Mouse (Mus musculus): ENCODE measurements around the gene Rragd.
"Not testable (repeated sequence)": the region's sequence is repeated elsewhere in the genome, so short reads cannot be mapped to it uniquely, and the experiment has no call there.

Gene Rragd

GRCm38 (mm10) chr4:32982716-32983175, at the start of gene Rragd:
Rragd (plus strand) TSS chr4:32983037.
- peak in 1 of 2 experiments; percentile 65 for DNase-seq (ENCODE audit: low spot score in 2 of 2)

GRCm38 (mm10) chr4:32936762-32937341, 46.0 kb upstream of the Rragd start:
- DNase-seq (ENCODE audit: low spot score in 2 of 2) = no peak

- peak in 1 of 2 experiments; percentile 31 for DNase-seq (ENCODE audit: low spot score in 2 of 2)
Observed at GRCm38 (mm10) chr4:32939521-32939920, 43.3 kb upstream of the Rragd start.

- DNase-seq (ENCODE audit: low spot score in 2 of 2) = no peak
Observed at GRCm38 (mm10) chr4:32939964-32940363, 42.9 kb upstream of the Rragd start.

GRCm38 (mm10) chr4:32940984-32941383, 41.9 kb upstream of the Rragd start:
- no peak for DNase-seq (ENCODE audit: low spot score in 2 of 2)

- no peak for DNase-seq (ENCODE audit: low spot score in 2 of 2)
Observed at GRCm38 (mm10) chr4:32947631-32948030, 35.2 kb upstream of the Rragd start.

GRCm38 (mm10) chr4:32948696-32949095, 34.1 kb upstream of the Rragd start:
- DNase-seq (ENCODE audit: low spot score in 2 of 2) = no peak

GRCm38 (mm10) chr4:32950356-32951034, 32.3 kb upstream of the Rragd start, which contains the start of gene Ankrd6:
Ankrd6 (minus strand) TSS chr4:32950841.
- DNase-seq (ENCODE audit: low spot score in 2 of 2) = peak in 1 of 2 experiments; percentile 81

GRCm38 (mm10) chr4:32951035-32951940, 31.5 kb upstream of the Rragd start:
- no peak for DNase-seq (ENCODE audit: low spot score in 2 of 2)

- DNase-seq (ENCODE audit: low spot score in 2 of 2) = no peak
Observed at GRCm38 (mm10) chr4:32952681-32953080, 30.2 kb upstream of the Rragd start.

GRCm38 (mm10) chr4:32956423-32956822, 26.4 kb upstream of the Rragd start:
- no peak for DNase-seq (ENCODE audit: low spot score in 2 of 2)

GRCm38 (mm10) chr4:32961394-32961793, 21.4 kb upstream of the Rragd start:
- DNase-seq (ENCODE audit: low spot score in 2 of 2) = no peak

GRCm38 (mm10) chr4:32964619-32965018, 18.2 kb upstream of the Rragd start:
- not testable (repeated sequence) for DNase-seq (ENCODE audit: low spot score in 2 of 2)

GRCm38 (mm10) chr4:32977331-32977730, 5.5 kb upstream of the Rragd start:
- no peak for DNase-seq (ENCODE audit: low spot score in 2 of 2)

GRCm38 (mm10) chr4:32980061-32980460, 2.8 kb upstream of the Rragd start:
- DNase-seq (ENCODE audit: low spot score in 2 of 2) = no peak

GRCm38 (mm10) chr4:32981617-32982016, 1.2 kb upstream of the Rragd start:
- DNase-seq (ENCODE audit: low spot score in 2 of 2) = no peak

- peak in 1 of 2 experiments; percentile 58 for DNase-seq (ENCODE audit: low spot score in 2 of 2)
Observed at GRCm38 (mm10) chr4:32982041-32982715, 659 bp upstream of the Rragd start.

- peak; percentile 44 to 52 for DNase-seq (ENCODE audit: low spot score in 2 of 2)
Observed at GRCm38 (mm10) chr4:32983176-32984155, 629 bp downstream of the Rragd start.

- DNase-seq (ENCODE audit: low spot score in 2 of 2) = peak in 1 of 2 experiments; percentile 9
Observed at GRCm38 (mm10) chr4:32984242-32984641, 1.4 kb downstream of the Rragd start.
